Mouse (Mus musculus) bone marrow, adult 2 months (tissue): Measurements from ENCODE around the gene Ube2k. TPM values are rescaled to one million over a fixed set of nuclear protein-coding genes. Genes with fewer than 3 reads are reported as not detected.

Experiments used
- H3K27ac ChIP-seq: fragments of 200-500 bp; 2 replicates; pipeline ENCODE4 v1.5.1; 2012; ENCODE audit warnings: low read depth, mild to moderate bottlenecking, control low read depth, inconsistent platforms, low read length; ENCODE audit not compliant: control insufficient read depth, poor library complexity, insufficient read depth
- H3K4me1 ChIP-seq: fragments of 200-500 bp; 2 replicates; pipeline ENCODE4 v1.6.1; 2011; ENCODE audit warnings: low read length; ENCODE audit not compliant: control insufficient read depth, insufficient read depth
- H3K4me3 ChIP-seq: fragments of 200-500 bp; replicated peaks from 2 replicates; pipeline ENCODE3; 2011; ENCODE audit warnings: mild to moderate bottlenecking, low read depth, low read length, control low read depth; ENCODE audit not compliant: control insufficient read depth
- CTCF ChIP-seq: fragments of 200-500 bp; IDR thresholded peaks from 2 replicates; pipeline ENCODE4 v1.5.1; 2011; ENCODE audit warnings: low read length, control low read depth; ENCODE audit not compliant: control insufficient read depth, insufficient read depth
- POLR2A ChIP-seq: fragments of 200-500 bp; IDR thresholded peaks from 2 replicates; pipeline ENCODE4 v1.6.1; 2011; ENCODE audit warnings: low read depth, mild to moderate bottlenecking, control low read depth, low read length, borderline replicate concordance; ENCODE audit not compliant: control insufficient read depth
- WGBS: fragments of 180-500 bp; shearing (Covaris S2); methylation state at CpG from one replicate; pipeline ENCODE4 v1.1.7; 2018; 5-methylcytosine and 5-hydroxymethylcytosine counted together
- polyA plus RNA-seq: library from polyadenylated mRNA; stranded (reverse); fragments of >200 nt; gene quantifications from 2 replicates; pipeline ENCODE4 v1.2.4, GENCODE M21; 2011; ENCODE audit warnings: low replicate concordance; ENCODE audit not compliant: missing spikeins, insufficient read depth, insufficient read length

Ube2k gene
- polyA plus RNA-seq, result 81.6 and 126 TPM in 2 replicates

- H3K27ac ChIP-seq, result peak within 1 kb of the TSS; percentile 100
- H3K4me3 ChIP-seq, result peak within 1 kb of the TSS; percentile 100
- WGBS, result under 1% methylated on average over 66 of the region's 66 CpGs
- TF ChIP-seq CTCF (no peak), POLR2A (peak; percentile 86)
- H3K4me1 ChIP-seq, result no peaks in the 10 kb centered on the region; the same call in 1 of the 2 replicates
These were observed at the start of gene Ube2k, which contains the start of gene Smim14 for GRCm38 (mm10) chr5:65536751-65537419. Gene Ube2k, plus strand, starts transcription at chr5:65537233. Gene Smim14, minus strand, starts transcription at chr5:65537184.

GRCm38 (mm10) chr5:65487381-65487780 is 49.7 kb upstream of the Ube2k start:
- no peak overlapping the region for H3K4me3 ChIP-seq
- peaks cover 8% of the 10 kb centered on the region for H3K4me1 ChIP-seq
- WGBS, result 37% methylated on average over 10 of the region's 10 CpGs
- peak overlapping the region; percentile 59 for H3K27ac ChIP-seq
- TF ChIP-seq CTCF (no peak), POLR2A (no peak)

- TF ChIP-seq CTCF (no peak), POLR2A (no peak)
- 33% methylated on average over 7 of the region's 7 CpGs for WGBS
- peaks cover 8% of the 10 kb centered on the region for H3K4me1 ChIP-seq
- peak overlapping the region; percentile 25 for H3K4me3 ChIP-seq
- peak overlapping the region; percentile 44 for H3K27ac ChIP-seq
These were observed 48.3 kb upstream of the Ube2k start for GRCm38 (mm10) chr5:65488725-65489124.

- TF ChIP-seq CTCF, result no peak
- no peak for TF ChIP-seq POLR2A
- 16% methylated on average over 4 of the region's 4 CpGs for WGBS
These were observed 47.2 kb upstream of the Ube2k start for GRCm38 (mm10) chr5:65489830-65490229.

GRCm38 (mm10) chr5:65491767-65492715 is 45.0 kb upstream of the Ube2k start:
- Histone ChIP-seq H3K27ac (peak overlapping the region; percentile 91), H3K4me3 (peak overlapping the region; percentile 94), H3K4me1 (peaks cover 1% of the 10 kb centered on the region; the same call in 1 of the 2 replicates)
- under 1% methylated on average over 57 of the region's 57 CpGs for WGBS
- TF ChIP-seq CTCF (no peak), POLR2A (no peak)

More at GRCm38 (mm10) chr5:65489830-65490229, 47.2 kb upstream of the Ube2k start:
- Histone ChIP-seq H3K4me1 (peaks cover 5% of the 10 kb centered on the region), H3K27ac (peak overlapping the region; percentile 54), H3K4me3 (no peak overlapping the region)

- Histone ChIP-seq H3K4me1 (peaks cover 1% of the 10 kb centered on the region; the same call in 1 of the 2 replicates), H3K27ac (peak within 1 kb of the TSS; percentile 91), H3K4me3 (peak within 1 kb of the TSS; percentile 94)
- peak; percentile 83 for TF ChIP-seq POLR2A
- TF ChIP-seq CTCF, result peak; percentile 2; the same call in 1 of the 2 replicates
- WGBS, result under 1% methylated on average over 68 of the region's 69 CpGs
These were observed 44.1 kb upstream of the Ube2k start, which contains the start of gene Gm43552 for GRCm38 (mm10) chr5:65492716-65493531. Gene Gm43552, minus strand, starts transcription at chr5:65492833.

- TF ChIP-seq CTCF (no peak), POLR2A (no peak)
- Histone ChIP-seq H3K4me3 (no peak overlapping the region), H3K4me1 (no peaks in the 10 kb centered on the region), H3K27ac (no peak overlapping the region)
- 74% methylated on average over 7 of the region's 7 CpGs for WGBS
These were observed 36.8 kb upstream of the Ube2k start for GRCm38 (mm10) chr5:65500231-65500630.
